Mouse (Mus musculus): ENCODE data around the gene Pdzrn3. TPM values are rescaled to one million over a fixed set of nuclear protein-coding genes. Genes with fewer than 3 reads are reported as not detected.

The Pdzrn3 gene
- total and polyA plus RNA-seq, 2 experiments from 2014 or later, result 10.7 to 29.1 TPM

DNA sequence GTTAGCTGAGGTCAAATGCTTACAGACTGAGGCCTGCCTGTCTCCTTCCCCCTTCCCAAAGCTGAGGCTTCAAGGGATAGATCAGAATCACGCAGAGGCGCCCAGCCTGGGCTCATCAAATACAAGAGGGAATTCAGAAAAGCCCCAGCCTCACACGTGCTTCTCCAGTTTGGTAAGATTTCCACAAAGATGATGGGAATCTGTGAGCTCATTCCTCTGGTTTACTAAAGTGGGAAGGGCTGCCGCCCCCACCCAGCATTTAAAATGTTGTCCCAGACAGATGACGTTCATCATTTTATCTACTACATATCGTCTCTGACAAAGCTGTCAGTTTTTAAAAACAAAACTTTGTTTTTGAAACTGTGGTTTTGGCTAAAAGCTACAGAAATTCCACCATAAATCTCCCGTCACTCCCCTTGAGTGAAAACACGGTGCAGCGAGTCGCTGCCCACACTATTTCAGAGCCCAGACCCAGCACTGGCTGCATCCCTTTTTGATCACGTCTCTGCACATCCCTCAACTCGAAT lies 17.4 kb downstream of the Pdzrn3 start:
- WGBS, result 66% methylated on average over 12 of the region's 12 CpGs
- no peaks in the 10 kb centered on the region for H3K36me3 ChIP-seq (ENCODE audit: insufficient read depth)
- ATAC-seq (no peak), DNase-seq (no peak)
- H3K27me3 ChIP-seq (ENCODE audit: insufficient read depth, low read length), result no peaks in the 10 kb centered on the region
- H3K9me3 ChIP-seq (ENCODE audit: low read length), result no peaks in the 10 kb centered on the region
- no peak overlapping the region for H3K4me2 ChIP-seq (ENCODE audit: low read depth)
- H3K4me3 ChIP-seq (ENCODE audit: low read depth, low read length), result no peak overlapping the region
- H3K27ac ChIP-seq (ENCODE audit: low read depth, low read length), result no peak overlapping the region
- no peak for TF ChIP-seq CTCF (IDR thresholded peaks at IDR 0.05; ENCODE audit: low read depth)
- H3K4me1 ChIP-seq (ENCODE audit: insufficient read depth), result no peaks in the 10 kb centered on the region
- no peak overlapping the region for H3K9ac ChIP-seq

- no peak overlapping the region for H3K9ac ChIP-seq
- no peaks in the 10 kb centered on the region for H3K4me1 ChIP-seq (ENCODE audit: insufficient read depth)
- no peak for ATAC-seq
- no peak overlapping the region for H3K27ac ChIP-seq (ENCODE audit: low read depth, low read length)
- H3K4me3 ChIP-seq (ENCODE audit: low read depth, low read length), result no peak overlapping the region
- no peaks in the 10 kb centered on the region for H3K36me3 ChIP-seq (ENCODE audit: insufficient read depth)
- TF ChIP-seq CTCF (IDR thresholded peaks at IDR 0.05; ENCODE audit: low read depth), result no peak
- H3K27me3 ChIP-seq (ENCODE audit: insufficient read depth, low read length), result no peaks in the 10 kb centered on the region
- H3K9me3 ChIP-seq (ENCODE audit: low read length), result no peaks in the 10 kb centered on the region
- no peak for DNase-seq
- no peak overlapping the region for H3K4me2 ChIP-seq (ENCODE audit: low read depth)
- 68% methylated on average over 4 of the region's 4 CpGs for WGBS
Measured at GRCm38 (mm10) chr6:101359646-101360045, 18.1 kb downstream of the Pdzrn3 start.

DNA sequence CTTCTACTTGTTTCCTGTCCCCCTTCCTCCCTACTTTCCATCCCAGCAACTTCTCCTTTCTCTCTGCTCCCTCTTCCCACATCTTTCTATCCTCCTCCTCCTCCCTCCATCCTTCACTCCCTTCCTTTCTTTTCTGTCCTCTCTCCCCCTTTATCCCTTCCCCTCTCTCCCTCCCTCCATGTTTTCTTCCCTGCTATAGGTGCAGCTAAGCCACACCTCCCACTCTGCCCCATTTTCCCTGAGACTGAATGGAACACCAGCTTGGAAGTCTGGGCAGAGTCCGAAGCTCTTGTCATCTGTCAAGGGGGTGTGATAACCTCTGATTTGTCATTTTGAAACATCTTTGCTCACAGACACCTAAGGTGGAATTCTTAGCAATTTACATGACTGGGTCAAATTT lies 22.8 kb downstream of the Pdzrn3 start:
- Histone ChIP-seq H3K9me3 (ENCODE audit: low read length) (no peaks in the 10 kb centered on the region), H3K4me3 (ENCODE audit: low read depth, low read length) (no peak overlapping the region), H3K27ac (ENCODE audit: low read depth, low read length) (no peak overlapping the region), H3K4me1 (ENCODE audit: insufficient read depth) (peaks cover 18% of the 10 kb centered on the region; the same call in 1 of the 2 replicates), H3K36me3 (ENCODE audit: insufficient read depth) (no peaks in the 10 kb centered on the region), H3K9ac (no peak overlapping the region), H3K27me3 (ENCODE audit: insufficient read depth, low read length) (no peaks in the 10 kb centered on the region), H3K4me2 (ENCODE audit: low read depth) (no peak overlapping the region)
- no peak for ATAC-seq
- no peak for DNase-seq
- no peak for TF ChIP-seq CTCF (IDR thresholded peaks at IDR 0.05; ENCODE audit: low read depth)
- 33% methylated on average over 1 of the region's 1 CpGs for WGBS

- no peak overlapping the region for H3K27ac ChIP-seq (ENCODE audit: low read depth, low read length)
- WGBS, result 24% methylated on average over 8 of the region's 8 CpGs
- no peaks in the 10 kb centered on the region for H3K27me3 ChIP-seq (ENCODE audit: insufficient read depth, low read length)
- H3K4me2 ChIP-seq (ENCODE audit: low read depth), result no peak overlapping the region
- H3K4me1 ChIP-seq (ENCODE audit: insufficient read depth), result peaks cover 18% of the 10 kb centered on the region; the same call in 1 of the 2 replicates
- no peak for TF ChIP-seq CTCF (IDR thresholded peaks at IDR 0.05; ENCODE audit: low read depth)
- DNase-seq (no peak), ATAC-seq (peak; percentile 65)
- H3K4me3 ChIP-seq (ENCODE audit: low read depth, low read length), result no peak overlapping the region
- H3K9me3 ChIP-seq (ENCODE audit: low read length), result no peaks in the 10 kb centered on the region
- no peaks in the 10 kb centered on the region for H3K36me3 ChIP-seq (ENCODE audit: insufficient read depth)
- no peak overlapping the region for H3K9ac ChIP-seq
Measured at GRCm38 (mm10) chr6:101354230-101354881, 23.3 kb downstream of the Pdzrn3 start.

- WGBS, result 32% methylated on average over 7 of the region's 7 CpGs
- ATAC-seq (no peak), DNase-seq (no peak)
Measured at GRCm38 (mm10) chr6:101353701-101354100, 24.0 kb downstream of the Pdzrn3 start.

DNA sequence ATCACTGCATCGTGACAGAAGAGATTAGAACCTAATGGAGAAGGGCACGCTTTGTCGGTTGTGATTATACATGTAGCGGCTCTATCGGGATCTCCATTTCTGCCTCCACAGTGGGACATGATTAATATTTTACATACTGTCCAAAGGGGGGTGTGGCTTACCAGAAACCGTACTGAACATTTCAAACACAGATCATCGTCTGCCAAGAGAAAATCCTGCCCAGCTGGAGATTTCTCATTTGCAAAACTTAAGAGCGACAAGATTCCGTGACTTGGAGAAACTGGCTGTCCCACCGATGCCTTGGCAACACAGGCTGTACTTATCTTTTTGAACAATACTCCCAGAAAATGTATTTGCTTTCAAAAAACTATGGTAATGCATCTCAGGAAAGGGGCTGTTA lies 25.1 kb downstream of the Pdzrn3 start:
- Histone ChIP-seq H3K4me1 (ENCODE audit: insufficient read depth) (peaks cover 18% of the 10 kb centered on the region; the same call in 1 of the 2 replicates), H3K4me2 (ENCODE audit: low read depth) (no peak overlapping the region), H3K4me3 (ENCODE audit: low read depth, low read length) (no peak overlapping the region), H3K9ac (no peak overlapping the region), H3K27ac (ENCODE audit: low read depth, low read length) (no peak overlapping the region), H3K9me3 (ENCODE audit: low read length) (no peaks in the 10 kb centered on the region), H3K27me3 (ENCODE audit: insufficient read depth, low read length) (no peaks in the 10 kb centered on the region), H3K36me3 (ENCODE audit: insufficient read depth) (no peaks in the 10 kb centered on the region)
- DNase-seq (no peak), ATAC-seq (no peak)
- TF ChIP-seq CTCF (IDR thresholded peaks at IDR 0.05; ENCODE audit: low read depth), result no peak
- WGBS, result 56% methylated on average over 10 of the region's 10 CpGs

More at GRCm38 (mm10) chr6:101353701-101354100, 24.0 kb downstream of the Pdzrn3 start:
- H3K4me3 ChIP-seq (ENCODE audit: low read depth, low read length), result no peak overlapping the region
- no peak overlapping the region for H3K27ac ChIP-seq (ENCODE audit: low read depth, low read length)
- H3K27me3 ChIP-seq (ENCODE audit: insufficient read depth, low read length), result no peaks in the 10 kb centered on the region
- no peak overlapping the region for H3K4me2 ChIP-seq (ENCODE audit: low read depth)
- no peaks in the 10 kb centered on the region for H3K36me3 ChIP-seq (ENCODE audit: insufficient read depth)
- peaks cover 18% of the 10 kb centered on the region; the same call in 1 of the 2 replicates for H3K4me1 ChIP-seq (ENCODE audit: insufficient read depth)
- H3K9me3 ChIP-seq (ENCODE audit: low read length), result no peaks in the 10 kb centered on the region
- 0 out of 2 replicates have a peak, but pooled peaks have one; percentile 7 for TF ChIP-seq CTCF (IDR thresholded peaks at IDR 0.05; ENCODE audit: low read depth)
- H3K9ac ChIP-seq, result no peak overlapping the region

DNA sequence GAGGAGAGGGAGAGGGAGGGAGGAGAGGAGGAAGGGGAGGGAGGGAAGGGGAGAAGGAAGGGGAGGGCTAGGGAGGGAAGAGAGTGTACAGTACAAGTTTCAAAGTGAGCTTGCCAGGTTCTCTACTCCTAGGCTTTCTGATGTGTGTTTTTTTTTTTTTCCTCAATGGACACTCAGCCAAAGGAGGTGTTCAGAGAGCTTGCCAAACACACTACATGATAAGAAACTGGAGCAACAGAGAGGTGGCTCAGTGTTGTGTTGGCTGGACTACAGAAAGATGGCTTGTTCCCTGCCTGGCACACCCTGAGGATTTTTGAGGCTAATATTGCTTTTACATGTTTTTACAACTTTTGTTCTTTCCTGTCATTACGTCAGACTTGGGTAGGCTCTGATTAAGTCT lies 26.6 kb downstream of the Pdzrn3 start:
- Histone ChIP-seq H3K27ac (ENCODE audit: low read depth, low read length) (no peak overlapping the region), H3K4me2 (ENCODE audit: low read depth) (no peak overlapping the region), H3K36me3 (ENCODE audit: insufficient read depth) (no peaks in the 10 kb centered on the region), H3K9me3 (ENCODE audit: low read length) (no peaks in the 10 kb centered on the region), H3K9ac (no peak overlapping the region), H3K4me3 (ENCODE audit: low read depth, low read length) (no peak overlapping the region), H3K27me3 (ENCODE audit: insufficient read depth, low read length) (no peaks in the 10 kb centered on the region), H3K4me1 (ENCODE audit: insufficient read depth) (peaks cover 18% of the 10 kb centered on the region; the same call in 1 of the 2 replicates)
- ATAC-seq (no peak), DNase-seq (no peak)
- TF ChIP-seq CTCF (IDR thresholded peaks at IDR 0.05; ENCODE audit: low read depth), result no peak
- 69% methylated on average over 1 of the region's 1 CpGs for WGBS
